Mouse (Mus musculus) bone marrow macrophage, adult 2 months (primary cell): ENCODE data around the gene Eif2b5.

Experiments
- CTCF ChIP-seq: IDR thresholded peaks from 2 replicates; pipeline ENCODE4 v1.5.1; 2012; ENCODE audit warnings: low read depth, mild to moderate bottlenecking, low read length, moderate library complexity
- POLR2A ChIP-seq: IDR thresholded peaks from 2 replicates; pipeline ENCODE4 v1.6.1; 2012; ENCODE audit warnings: mild to moderate bottlenecking, low read depth, low read length, borderline replicate concordance

DNA sequence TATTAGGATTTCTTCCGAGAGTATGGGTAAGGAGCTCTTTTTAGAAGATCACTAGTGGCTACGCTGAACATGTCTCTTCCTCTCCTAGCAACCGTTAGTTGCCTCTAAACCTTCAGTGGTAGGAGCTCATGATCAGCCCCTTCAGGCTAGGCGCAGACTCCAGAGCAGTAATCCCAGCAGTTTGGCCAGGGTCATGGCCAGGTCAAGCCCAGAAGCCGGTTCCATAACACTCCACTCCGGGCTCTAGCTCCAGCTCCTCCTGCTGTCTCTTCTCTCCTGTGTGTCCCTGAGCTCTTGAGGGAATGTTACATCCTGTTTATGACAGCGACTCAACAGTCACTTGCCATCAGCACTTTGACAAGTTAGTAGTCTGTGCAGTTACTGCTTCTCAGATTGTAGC is 58.8 kb downstream of the Eif2b5 start:
- TF ChIP-seq CTCF (no peak), POLR2A (no peak)
